Mouse (Mus musculus) forebrain, embryonic 11.5 days (tissue): ENCODE data around the gene Dip2c. TPM values are rescaled to one million over a fixed set of nuclear protein-coding genes. Genes with fewer than 3 reads are reported as not detected.

Experiments used
- ATAC-seq: fragments of 200-750 bp; cut with Nextera tagmentation; replicated peaks from 2 replicates; pipeline ENCODE4 v1.8.0; 2017; ENCODE audit warnings: moderate TSS enrichment; ENCODE audit not compliant: low FRiP score
- DNase-seq: peaks from one replicate; pipeline ENCODE4 v3.0.0-alpha.2; 2017; ENCODE audit warnings: low spot score
- H3K27ac ChIP-seq: fragments of 300-500 bp; sonication (generic); 2 replicates; pipeline ENCODE4 v1.5.1; 2014; ENCODE audit warnings: low read depth, low read length
- H3K27me3 ChIP-seq: fragments of 300-500 bp; sonication (generic); 2 replicates; pipeline ENCODE4 v1.6.1; 2014; ENCODE audit warnings: mild to moderate bottlenecking, low read length, mixed read lengths; ENCODE audit not compliant: control insufficient read depth, insufficient read depth
- H3K36me3 ChIP-seq: fragments of 300-500 bp; sonication (generic); 2 replicates; pipeline ENCODE4 v1.6.1; 2014; ENCODE audit warnings: mild to moderate bottlenecking, low read length, moderate library complexity, mixed read lengths; ENCODE audit not compliant: control insufficient read depth, insufficient read depth
- H3K4me1 ChIP-seq: fragments of 300-500 bp; sonication (generic); replicated peaks from 2 replicates; pipeline ENCODE4 v1.6.1; 2014; ENCODE audit warnings: low read length, mixed read lengths; ENCODE audit not compliant: control insufficient read depth, insufficient read depth
- H3K4me2 ChIP-seq: fragments of 300-500 bp; sonication (generic); 2 replicates; pipeline ENCODE4 v1.6.1; 2014; ENCODE audit warnings: low read depth, mild to moderate bottlenecking, low read length, moderate library complexity, mixed read lengths; ENCODE audit not compliant: severe bottlenecking
- H3K4me3 ChIP-seq: fragments of 300-500 bp; sonication (generic); 2 replicates; pipeline ENCODE4 v1.5.1; 2014; ENCODE audit warnings: low read depth, low read length
- H3K9ac ChIP-seq: fragments of 300-500 bp; sonication (generic); 2 replicates; pipeline ENCODE4 v1.6.1; 2014; ENCODE audit warnings: low read length
- H3K9me3 ChIP-seq: fragments of 300-500 bp; sonication (generic); 2 replicates; pipeline ENCODE4 v1.6.1; 2016; ENCODE audit warnings: low read length, mixed read lengths; ENCODE audit not compliant: control insufficient read depth
- WGBS: fragments of 180-500 bp; shearing (Covaris S2); extraction: QIAGEN DNeasy Blood & Tissue Kit; methylation state at CpG from one replicate; pipeline ENCODE4 v1.1.7; 2014; 5-methylcytosine and 5-hydroxymethylcytosine counted together
- polyA plus RNA-seq: library from polyadenylated mRNA; unstranded; fragments of >200 nt; fragmentation: Nextera tagmentation; extraction: Ambion mirVana; gene quantifications from 2 replicates; pipeline ENCODE4 v1.2.1, GENCODE M21; 2014

Gene Dip2c
- polyA plus RNA-seq, 1 experiment from 2014 or later, result 9.0 TPM

DNA sequence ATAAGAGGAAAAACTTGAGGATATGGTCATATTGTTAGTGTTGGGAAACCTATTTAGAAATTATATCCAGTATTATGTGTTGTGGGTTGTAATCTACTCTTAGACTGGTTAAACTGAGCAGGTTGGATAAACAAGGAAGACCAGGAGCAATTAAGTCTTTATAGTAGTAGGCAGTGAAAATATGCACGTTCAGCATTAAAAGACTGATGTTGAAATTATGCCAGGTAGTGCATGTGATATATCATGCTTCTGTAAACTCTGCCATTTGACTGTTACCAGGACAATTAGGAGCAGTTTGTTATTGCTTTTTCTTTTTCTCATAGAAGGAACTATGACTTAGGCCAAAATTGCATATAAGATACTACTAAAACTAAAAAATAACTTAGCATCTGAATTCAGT, 285.8 kb downstream of the Dip2c start:
- ATAC-seq, result no peak
- no peaks in the 10 kb centered on the region for H3K27me3 ChIP-seq
- no peak overlapping the region for H3K9ac ChIP-seq
- no peaks in the 10 kb centered on the region for H3K36me3 ChIP-seq
- H3K4me2 ChIP-seq, result no peak overlapping the region
- WGBS, result 93% methylated on average over 1 of the region's 1 CpGs
- no peaks in the 10 kb centered on the region for H3K9me3 ChIP-seq
- no peak overlapping the region for H3K27ac ChIP-seq
- H3K4me1 ChIP-seq, result no peaks in the 10 kb centered on the region
- DNase-seq, result no peak
- H3K4me3 ChIP-seq, result no peak overlapping the region

GRCm38 (mm10) chr13:9562921-9563320, 286.6 kb downstream of the Dip2c start:
- Histone ChIP-seq H3K9ac (no peak overlapping the region), H3K4me1 (no peaks in the 10 kb centered on the region), H3K27me3 (no peaks in the 10 kb centered on the region), H3K36me3 (no peaks in the 10 kb centered on the region), H3K4me2 (no peak overlapping the region), H3K9me3 (no peaks in the 10 kb centered on the region), H3K4me3 (no peak overlapping the region), H3K27ac (no peak overlapping the region)
- peak; percentile 66 for DNase-seq
- 10% methylated on average over 2 of the region's 2 CpGs for WGBS
- ATAC-seq, result no peak

DNA sequence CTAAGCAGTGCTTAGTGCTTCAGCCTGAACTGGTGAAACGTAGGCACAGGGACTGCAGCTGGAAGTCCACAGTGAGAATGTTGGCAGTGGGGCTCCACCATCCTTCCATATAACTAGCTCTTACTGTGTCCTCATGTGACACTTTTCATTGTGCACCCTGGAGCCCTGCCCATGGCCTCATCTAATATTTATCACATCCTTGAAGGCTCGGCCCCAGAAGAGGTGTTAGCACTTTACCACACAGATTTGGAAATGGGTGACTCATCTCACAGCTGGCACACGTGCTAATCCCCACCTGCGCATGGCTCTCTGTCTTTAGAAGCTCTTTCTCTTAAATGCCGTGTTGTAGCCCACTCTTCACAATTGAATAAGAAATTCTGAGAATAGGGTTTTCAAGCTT, 292.5 kb downstream of the Dip2c start:
- 88% methylated on average over 5 of the region's 5 CpGs for WGBS
- ATAC-seq, result no peak
- Histone ChIP-seq H3K9me3 (no peaks in the 10 kb centered on the region), H3K9ac (no peak overlapping the region), H3K4me2 (no peak overlapping the region), H3K4me3 (no peak overlapping the region), H3K27ac (no peak overlapping the region), H3K4me1 (no peaks in the 10 kb centered on the region), H3K27me3 (no peaks in the 10 kb centered on the region), H3K36me3 (no peaks in the 10 kb centered on the region)
- no peak for DNase-seq

GRCm38 (mm10) chr13:9576686-9577085, 300.4 kb downstream of the Dip2c start:
- no peak for DNase-seq
- Histone ChIP-seq H3K9me3 (no peaks in the 10 kb centered on the region), H3K4me3 (no peak overlapping the region), H3K4me2 (no peak overlapping the region), H3K4me1 (no peaks in the 10 kb centered on the region), H3K9ac (no peak overlapping the region), H3K36me3 (peaks cover 2% of the 10 kb centered on the region; the same call in 1 of the 2 replicates), H3K27ac (no peak overlapping the region), H3K27me3 (no peaks in the 10 kb centered on the region)
- WGBS, result 85% methylated on average over 4 of the region's 4 CpGs
- ATAC-seq, result no peak

DNA sequence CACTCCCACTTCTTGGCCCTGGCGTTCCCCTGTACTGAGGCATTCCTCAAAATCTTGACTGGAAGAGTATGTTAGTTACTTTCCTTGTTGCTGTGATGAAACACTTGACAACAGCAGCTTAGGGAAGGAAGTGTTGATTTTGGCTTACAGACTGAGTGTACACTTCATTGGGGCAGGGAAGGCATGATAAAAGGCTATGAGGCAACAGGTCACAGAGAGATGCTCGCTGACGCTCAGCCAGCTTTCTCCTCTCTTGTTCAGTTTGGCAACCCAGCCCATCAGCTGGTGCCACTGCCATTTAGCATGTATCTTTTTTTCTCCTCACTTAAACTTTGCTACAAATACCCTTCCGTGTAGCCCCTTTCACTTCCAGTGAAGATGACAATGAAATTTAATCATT, 302.1 kb downstream of the Dip2c start:
- H3K9me3 ChIP-seq, result no peaks in the 10 kb centered on the region

DNA sequence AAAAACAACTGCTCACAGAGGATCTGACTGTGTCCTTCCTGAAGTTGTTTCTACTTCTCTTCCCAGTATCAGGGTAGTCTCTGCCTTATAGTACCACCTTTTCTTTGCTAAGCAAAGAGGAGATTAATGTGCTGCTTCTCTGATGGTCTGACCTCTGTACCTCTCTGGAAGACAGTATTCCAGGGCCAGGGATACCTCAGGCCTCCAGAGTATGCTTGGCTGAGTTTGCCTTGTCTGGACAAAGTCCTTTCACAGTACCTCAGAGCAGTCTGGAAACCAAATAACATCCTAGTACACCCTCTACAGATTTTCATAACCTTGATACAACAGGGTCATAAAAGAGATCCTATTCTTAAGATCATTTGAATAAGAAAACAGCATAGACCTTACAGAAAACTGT, 305.5 kb downstream of the Dip2c start:
- H3K4me3 ChIP-seq, result no peak overlapping the region
- DNase-seq (no peak), ATAC-seq (no peak)
- no peak overlapping the region for H3K4me2 ChIP-seq
- H3K27ac ChIP-seq, result no peak overlapping the region
- H3K27me3 ChIP-seq, result no peaks in the 10 kb centered on the region
- H3K9ac ChIP-seq, result no peak overlapping the region
- no peaks in the 10 kb centered on the region for H3K9me3 ChIP-seq
- H3K36me3 ChIP-seq, result peaks cover 2% of the 10 kb centered on the region; the same call in 1 of the 2 replicates
- no peaks in the 10 kb centered on the region for H3K4me1 ChIP-seq

More for the DNA sequence above, 302.1 kb downstream of the Dip2c start:
- H3K36me3 ChIP-seq, result peaks cover 2% of the 10 kb centered on the region; the same call in 1 of the 2 replicates
- H3K27ac ChIP-seq, result no peak overlapping the region
- no peak overlapping the region for H3K4me2 ChIP-seq
- H3K27me3 ChIP-seq, result no peaks in the 10 kb centered on the region
- ATAC-seq (no peak), DNase-seq (no peak)
- no peaks in the 10 kb centered on the region for H3K4me1 ChIP-seq
- no peak overlapping the region for H3K4me3 ChIP-seq
- WGBS, result 89% methylated on average over 4 of the region's 4 CpGs
- no peak overlapping the region for H3K9ac ChIP-seq

DNA sequence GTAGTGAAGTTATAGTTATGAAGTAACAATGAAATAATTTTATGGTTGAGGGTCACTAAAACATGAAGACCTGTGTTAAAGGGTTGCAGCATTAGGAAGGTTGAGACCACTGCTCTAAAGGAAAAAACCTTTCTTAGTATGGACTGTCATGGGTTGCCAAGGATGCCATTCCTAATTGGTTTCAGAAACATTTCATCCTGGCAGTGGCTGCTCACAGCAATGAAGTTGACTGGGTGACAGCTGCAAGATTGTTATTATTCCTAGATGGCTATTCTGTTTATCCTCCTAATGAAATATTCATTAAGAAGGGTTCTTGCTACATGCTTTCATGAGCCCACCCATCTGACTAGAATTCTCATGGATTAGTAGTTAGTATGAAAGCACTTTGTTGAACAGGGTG, 307.3 kb downstream of the Dip2c start:
- ATAC-seq (no peak), DNase-seq (no peak)
- no peaks in the 10 kb centered on the region for H3K36me3 ChIP-seq
- H3K4me1 ChIP-seq, result no peaks in the 10 kb centered on the region
- H3K9me3 ChIP-seq, result no peaks in the 10 kb centered on the region
- no peak overlapping the region for H3K4me3 ChIP-seq
- no peaks in the 10 kb centered on the region for H3K27me3 ChIP-seq
- H3K27ac ChIP-seq, result no peak overlapping the region
- no peak overlapping the region for H3K9ac ChIP-seq
- no peak overlapping the region for H3K4me2 ChIP-seq

DNA sequence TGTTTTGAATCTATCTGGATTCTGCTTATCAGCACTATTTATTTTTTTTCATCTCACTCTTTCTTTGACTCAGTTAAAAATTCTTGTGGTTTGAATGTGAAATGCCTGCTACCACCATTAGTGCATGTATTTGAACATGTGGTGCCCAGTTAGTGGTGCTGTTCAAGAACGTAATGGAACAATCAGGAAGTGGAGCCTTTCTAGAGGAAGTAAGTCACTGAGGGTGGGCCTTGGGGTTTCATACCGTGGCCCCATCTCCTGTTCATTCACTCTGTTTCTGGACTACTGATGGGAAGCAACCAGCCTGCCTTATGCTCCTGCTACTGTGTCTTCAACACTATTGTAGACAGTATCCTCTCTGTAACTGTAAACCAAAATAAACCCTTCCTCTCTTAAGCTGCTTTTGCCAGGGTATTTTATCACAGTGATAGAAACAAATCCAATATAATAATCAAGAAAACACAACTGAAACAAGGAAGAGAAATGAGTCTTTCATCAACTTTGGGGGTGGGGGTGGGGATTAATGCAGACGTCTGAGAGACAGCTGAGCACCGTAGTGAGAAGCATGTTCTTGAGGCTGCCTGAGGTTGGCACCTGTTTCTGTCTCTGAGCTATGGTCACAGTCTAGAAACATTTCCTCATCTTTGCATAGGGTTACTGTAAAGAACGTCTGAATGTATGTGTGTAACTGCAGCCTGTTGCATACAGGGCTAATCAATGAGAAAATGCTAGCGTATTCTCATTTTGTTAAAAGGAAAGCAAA, 323.2 kb downstream of the Dip2c start:
- no peaks in the 10 kb centered on the region for H3K27me3 ChIP-seq
- H3K4me3 ChIP-seq, result no peak overlapping the region
- H3K27ac ChIP-seq, result no peak overlapping the region
- no peak for ATAC-seq
- H3K9ac ChIP-seq, result no peak overlapping the region
- H3K9me3 ChIP-seq, result no peaks in the 10 kb centered on the region
- no peak overlapping the region for H3K4me2 ChIP-seq
- no peak for DNase-seq
- WGBS, result 88% methylated on average over 6 of the region's 6 CpGs
- no peaks in the 10 kb centered on the region for H3K36me3 ChIP-seq
- no peaks in the 10 kb centered on the region for H3K4me1 ChIP-seq

DNA sequence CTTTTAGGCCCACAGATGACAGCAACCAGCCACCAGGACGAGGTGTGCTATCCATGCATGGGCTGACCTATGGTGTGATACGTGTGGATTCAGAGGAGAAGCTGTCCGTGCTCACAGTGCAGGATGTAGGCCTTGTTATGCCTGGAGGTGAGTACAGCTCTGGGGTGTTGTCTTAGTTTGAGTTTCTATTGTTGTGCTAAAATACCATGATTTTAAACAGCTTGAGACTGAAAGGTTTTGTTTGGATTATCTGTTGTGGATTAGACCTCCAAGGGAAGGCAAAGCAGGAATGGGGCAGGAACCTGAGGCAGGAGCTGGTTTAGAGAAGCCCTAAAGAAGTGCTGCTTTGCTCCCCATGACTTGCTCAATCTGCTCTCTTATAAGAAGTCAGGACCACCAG, 325.0 kb downstream of the Dip2c start:
- ATAC-seq (no peak), DNase-seq (no peak)
- H3K9me3 ChIP-seq, result no peaks in the 10 kb centered on the region
- no peaks in the 10 kb centered on the region for H3K4me1 ChIP-seq
- no peaks in the 10 kb centered on the region for H3K36me3 ChIP-seq
- no peak overlapping the region for H3K4me2 ChIP-seq
- 80% methylated on average over 3 of the region's 3 CpGs for WGBS
- no peak overlapping the region for H3K4me3 ChIP-seq
- no peak overlapping the region for H3K9ac ChIP-seq
- no peaks in the 10 kb centered on the region for H3K27me3 ChIP-seq
- no peak overlapping the region for H3K27ac ChIP-seq
